Mouse (Mus musculus) heart, adult 9 months (tissue): ENCODE measurements around the gene Hectd2.

Experiments used
- DNase-seq, 2 experiments: peaks; one replicate each; pipeline ENCODE4 v3.0.0; 2022; ENCODE audit warnings: low spot score in 2 of 2

The Hectd2 gene

DNA sequence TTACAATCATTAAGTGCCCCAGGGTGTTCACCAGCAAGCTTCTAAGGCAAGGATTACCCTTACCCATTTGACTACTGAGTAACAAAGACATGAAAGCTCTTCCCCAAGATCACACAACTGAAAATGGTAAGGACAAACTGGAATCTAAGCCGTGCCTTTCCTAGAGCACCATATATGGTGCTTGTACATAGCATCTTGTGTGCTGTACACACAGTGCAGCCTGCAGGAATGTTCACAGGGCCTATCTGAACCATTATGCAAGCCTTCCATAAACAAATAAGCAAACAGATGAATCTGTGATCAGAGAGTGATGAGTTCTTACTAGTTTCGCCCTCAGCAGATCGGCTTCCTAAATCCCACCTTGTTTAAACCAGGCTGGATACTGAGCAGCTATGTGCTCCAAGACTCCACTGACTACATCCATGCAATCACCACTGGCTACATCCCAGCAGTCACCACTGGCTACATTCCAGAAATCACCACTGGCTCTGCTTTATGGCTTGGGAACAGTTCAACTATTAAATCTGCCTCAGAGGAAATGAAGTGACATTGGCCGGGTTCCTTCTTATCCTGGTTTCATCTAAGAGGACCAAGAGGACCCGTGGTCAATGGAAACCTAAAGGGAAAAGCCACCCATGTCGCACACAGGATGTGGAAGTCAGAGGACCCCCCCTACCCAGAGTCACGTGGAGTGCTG, 91.8 kb downstream of the Hectd2 start:
- DNase-seq = peak; percentile 21 to 42

DNA sequence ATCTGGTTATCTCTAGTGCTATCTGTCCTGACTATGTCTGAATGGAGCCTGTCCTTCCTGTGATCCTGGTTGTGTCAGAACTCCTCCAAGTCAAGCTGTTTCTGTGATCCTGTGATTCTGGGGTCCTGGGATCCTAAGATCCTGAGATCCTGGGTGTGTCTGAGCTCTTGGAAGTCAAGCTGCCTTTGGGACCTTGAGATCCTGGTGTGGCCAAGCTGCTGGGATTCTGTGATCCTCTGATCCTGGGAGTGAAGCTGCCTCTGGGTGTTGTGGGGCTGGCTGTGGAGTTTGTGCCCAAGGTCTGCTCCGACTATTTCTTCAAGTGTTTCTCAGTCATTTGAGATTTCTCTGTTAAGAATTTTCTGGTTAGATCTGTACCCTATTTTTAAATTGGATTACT, 98.2 kb downstream of the Hectd2 start:
- DNase-seq = no peak

- DNase-seq = no peak
Measured at GRCm38 (mm10) chr19:36662734-36663133, 108.3 kb downstream of the Hectd2 start.

GRCm38 (mm10) chr19:36663918-36664317, 109.5 kb downstream of the Hectd2 start:
- no peak for DNase-seq

DNA sequence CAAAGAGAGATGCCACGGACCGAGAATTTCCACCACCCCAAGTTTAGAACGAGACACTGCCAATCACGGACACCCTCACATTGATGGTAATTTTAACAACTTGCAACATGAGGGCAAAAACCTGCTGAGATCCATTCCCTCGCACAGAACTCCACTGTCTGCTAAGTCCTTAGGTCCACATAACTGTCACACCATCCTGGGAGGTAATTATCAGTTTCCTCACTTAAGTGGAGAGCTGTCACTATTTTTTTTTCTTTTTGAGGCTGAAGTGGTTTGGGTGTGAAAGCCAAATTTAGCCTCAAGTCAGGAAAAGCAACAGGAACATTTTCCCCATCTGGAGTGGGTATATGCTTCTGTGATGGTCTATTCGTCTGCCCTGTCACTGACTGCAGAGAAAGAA, 110.0 kb downstream of the Hectd2 start:
- no peak for DNase-seq

- DNase-seq = no peak
Measured at GRCm38 (mm10) chr19:36665206-36665605, 110.8 kb downstream of the Hectd2 start.

GRCm38 (mm10) chr19:36665641-36666040, 111.2 kb downstream of the Hectd2 start:
- DNase-seq = no peak

DNA sequence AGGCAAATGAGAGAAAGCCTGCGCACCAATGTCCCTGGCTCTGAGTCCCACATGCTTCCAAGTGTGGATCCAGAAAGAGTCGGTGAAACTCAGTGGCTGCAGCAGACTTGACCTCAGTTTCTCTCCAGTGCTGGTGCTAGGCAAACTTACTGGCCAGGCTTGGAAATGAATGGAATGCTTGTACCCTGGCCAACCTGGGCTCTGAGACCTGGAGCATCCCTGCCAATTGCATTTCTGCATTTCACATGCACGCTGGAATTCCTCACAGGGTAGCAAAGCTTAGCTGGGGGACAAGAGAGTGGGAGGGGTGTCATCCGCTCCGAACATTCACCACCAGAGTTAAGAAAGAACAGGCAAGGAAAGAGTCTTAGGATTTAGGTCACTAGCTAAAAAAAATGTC, 112.0 kb downstream of the Hectd2 start:
- no peak for DNase-seq

DNA sequence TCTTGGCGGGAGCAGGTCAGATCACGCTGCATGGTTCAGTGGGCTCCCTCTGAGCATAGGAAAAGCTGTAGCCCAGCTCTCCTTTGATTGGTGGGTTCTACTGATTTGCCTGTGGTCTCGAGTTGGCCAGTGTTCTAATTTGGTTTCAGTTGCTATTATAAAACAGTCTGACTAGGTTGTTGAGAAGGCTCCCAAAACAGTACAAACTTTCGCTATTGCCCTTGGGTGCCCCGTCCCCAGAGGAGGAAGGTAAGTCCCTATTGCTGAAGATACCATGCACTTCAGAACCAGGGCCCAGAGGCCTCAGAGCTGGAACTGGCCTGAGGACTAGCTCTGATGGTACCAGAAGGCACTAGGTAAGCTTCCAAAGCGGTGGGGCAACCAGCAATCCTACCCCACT, 112.9 kb downstream of the Hectd2 start:
- DNase-seq = no peak

DNA sequence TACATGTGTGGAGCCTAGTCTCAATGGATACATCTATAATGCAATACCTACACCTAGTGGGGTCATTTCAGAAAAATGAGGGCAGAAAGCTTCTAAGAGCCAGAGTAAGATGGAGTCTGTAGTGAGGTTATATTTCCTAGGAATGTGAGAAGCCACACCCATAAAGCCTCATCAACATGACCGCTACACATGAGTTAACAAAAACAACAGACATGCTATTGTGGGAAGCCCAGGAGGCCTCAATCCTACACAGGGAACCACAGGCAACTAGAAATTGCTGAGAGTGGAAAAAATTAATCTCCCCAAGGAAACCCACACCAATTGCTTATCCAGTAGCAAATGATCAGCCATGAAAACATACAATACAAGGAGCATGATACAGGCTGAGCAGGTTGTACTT, 113.7 kb downstream of the Hectd2 start:
- no peak for DNase-seq

- peak in 1 of 2 experiments; percentile 36 for DNase-seq
Measured at GRCm38 (mm10) chr19:36668881-36669639, 114.6 kb downstream of the Hectd2 start.

GRCm38 (mm10) chr19:36669720-36670451, 115.4 kb downstream of the Hectd2 start:
- no peak for DNase-seq
